Mouse (Mus musculus): ENCODE measurements around the gene Tmem253.

The Tmem253 gene

GRCm38 (mm10) chr14:52006771-52007170 lies 8.7 kb upstream of the Tmem253 start:
- ATAC-seq (ENCODE audit: low TSS enrichment), result no peak

- peak; percentile 51 for ATAC-seq (ENCODE audit: low TSS enrichment)
Observed at GRCm38 (mm10) chr14:52008321-52009203, 6.9 kb upstream of the Tmem253 start.

GRCm38 (mm10) chr14:52009361-52009760 lies 6.1 kb upstream of the Tmem253 start:
- ATAC-seq (ENCODE audit: low TSS enrichment), result no peak

GRCm38 (mm10) chr14:52009841-52010240 lies 5.6 kb upstream of the Tmem253 start:
- ATAC-seq (ENCODE audit: low TSS enrichment), result no peak

GRCm38 (mm10) chr14:52010446-52011111 lies 4.9 kb upstream of the Tmem253 start:
- no peak for ATAC-seq (ENCODE audit: low TSS enrichment)

GRCm38 (mm10) chr14:52011683-52012082 lies 3.8 kb upstream of the Tmem253 start:
- no peak for ATAC-seq (ENCODE audit: low TSS enrichment)

- peak; percentile 31; the same call in 1 of the 2 replicates for ATAC-seq (ENCODE audit: low TSS enrichment)
Observed at GRCm38 (mm10) chr14:52012085-52012484, 3.4 kb upstream of the Tmem253 start.

GRCm38 (mm10) chr14:52012553-52012952 lies 2.9 kb upstream of the Tmem253 start:
- ATAC-seq (ENCODE audit: low TSS enrichment), result no peak

GRCm38 (mm10) chr14:52013021-52013610 lies 2.3 kb upstream of the Tmem253 start:
- no peak for ATAC-seq (ENCODE audit: low TSS enrichment)

- no peak for ATAC-seq (ENCODE audit: low TSS enrichment)
Observed at GRCm38 (mm10) chr14:52013771-52014219, 1.7 kb upstream of the Tmem253 start.

- no peak for ATAC-seq (ENCODE audit: low TSS enrichment)
Observed at GRCm38 (mm10) chr14:52014271-52014760, 1.1 kb upstream of the Tmem253 start.

- ATAC-seq (ENCODE audit: low TSS enrichment), result no peak
Observed at GRCm38 (mm10) chr14:52014761-52015311, 622 bp upstream of the Tmem253 start.

GRCm38 (mm10) chr14:52016625-52017405 lies 1.4 kb downstream of the Tmem253 start:
- no peak for ATAC-seq (ENCODE audit: low TSS enrichment)

- no peak for ATAC-seq (ENCODE audit: low TSS enrichment)
Observed at GRCm38 (mm10) chr14:52017662-52018061, 2.2 kb downstream of the Tmem253 start.

- no peak for ATAC-seq (ENCODE audit: low TSS enrichment)
Observed at GRCm38 (mm10) chr14:52018248-52019050, 3.0 kb downstream of the Tmem253 start.

- peak; percentile 33 for ATAC-seq (ENCODE audit: low TSS enrichment)
Observed at GRCm38 (mm10) chr14:52019051-52019589, 3.7 kb downstream of the Tmem253 start.

- peak; percentile 87 for ATAC-seq (ENCODE audit: low TSS enrichment)
Observed at GRCm38 (mm10) chr14:52019590-52020340, 4.3 kb downstream of the Tmem253 start.

GRCm38 (mm10) chr14:52020486-52021137 lies 5.2 kb downstream of the Tmem253 start, which contains the start of gene Zfp219:
Zfp219 (minus strand) TSS chr14:52020733.
- peak; percentile 38 for ATAC-seq (ENCODE audit: low TSS enrichment)

GRCm38 (mm10) chr14:52021138-52021529 lies 5.7 kb downstream of the Tmem253 start:
- no peak for ATAC-seq (ENCODE audit: low TSS enrichment)
